Mouse (Mus musculus): ENCODE measurements around the gene Ccdc124. TPM values are rescaled to one million over a fixed set of nuclear protein-coding genes. Genes with fewer than 3 reads are reported as not detected.

Ccdc124 gene
- polyA plus RNA-seq, 1 experiment from 2014 or later: 74.1 TPM

DNA sequence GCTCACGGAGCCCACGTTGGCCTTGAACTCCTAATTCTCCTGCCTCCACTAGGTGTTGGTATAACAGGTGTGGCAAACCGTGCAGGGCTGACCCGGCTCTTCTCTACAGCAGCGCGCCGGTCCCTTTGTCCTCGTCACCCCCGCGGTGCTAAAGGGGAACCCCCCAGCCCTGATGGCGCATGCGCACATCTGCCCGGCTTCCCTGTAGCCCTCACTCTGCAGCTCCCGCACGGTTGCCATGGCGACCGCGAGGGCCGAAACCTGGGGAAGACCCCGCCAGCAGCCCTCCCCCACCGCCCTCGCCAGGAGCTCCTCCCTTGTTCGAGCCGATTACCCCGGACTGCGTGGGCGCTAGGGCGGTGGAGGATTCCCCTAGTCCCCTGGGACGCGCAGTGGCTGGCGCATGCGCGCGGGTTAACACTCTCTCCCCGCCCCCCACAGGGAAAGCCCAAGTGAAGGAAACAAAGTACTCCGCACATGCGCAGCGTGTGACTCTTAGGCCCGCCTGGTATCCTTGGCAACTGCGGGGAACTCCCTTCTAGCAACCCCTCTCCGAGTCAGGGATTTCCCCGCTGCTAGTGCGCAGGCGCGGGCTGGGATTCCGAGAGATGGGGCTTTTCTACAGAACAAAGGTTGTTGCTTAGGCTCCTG, 8.3 kb downstream of the Ccdc124 start:
- peak; percentile 90 for ATAC-seq (ENCODE audit: low FRiP score, low TSS enrichment)
- peak overlapping the region; percentile 74 for H3K27ac ChIP-seq (replicated peaks)
- no peak for TF ChIP-seq CTCF (IDR thresholded peaks at IDR 0.05; ENCODE audit: low read depth)
- no peak for TF ChIP-seq EP300 (optimal IDR thresholded peaks at IDR 0.05)

GRCm38 (mm10) chr8:70864712-70865221, 9.0 kb downstream of the Ccdc124 start:
- H3K27ac ChIP-seq (replicated peaks): 0 out of 2 replicates have a peak overlapping the region, but pooled peaks have one; percentile 3
- peaks cover 8% of the 10 kb centered on the region; the same call in 1 of the 2 replicates for H3K27me3 ChIP-seq (ENCODE audit: control insufficient read depth, insufficient read depth, low read length)
- H3K4me3 ChIP-seq (ENCODE audit: low read depth, low read length): peak overlapping the region; percentile 68
- 0 out of 2 replicates have a peak, but pooled peaks cover 2% of the 10 kb centered on the region for H3K36me3 ChIP-seq (ENCODE audit: control insufficient read depth, insufficient read depth, low read length)
- no peaks in the 10 kb centered on the region for H3K9me3 ChIP-seq (ENCODE audit: control insufficient read depth, low read length)
- H3K4me2 ChIP-seq (replicated peaks; ENCODE audit: low read depth): peak overlapping the region; percentile 66
- TF ChIP-seq EP300 (optimal IDR thresholded peaks at IDR 0.05): no peak
- ATAC-seq (ENCODE audit: low FRiP score, low TSS enrichment) (peak; percentile 18; the same call in 1 of the 2 replicates), DNase-seq (ENCODE audit: low spot score) (no peak)
- peak overlapping the region; percentile 60; the same call in 1 of the 2 replicates for H3K9ac ChIP-seq (ENCODE audit: low read length)
- WGBS: 6% methylated on average over 24 of the region's 24 CpGs
- peaks cover 8% of the 10 kb centered on the region for H3K4me1 ChIP-seq (replicated peaks; ENCODE audit: control insufficient read depth, insufficient read depth)

More for the DNA sequence above, 8.3 kb downstream of the Ccdc124 start:
- Histone ChIP-seq H3K9me3 (ENCODE audit: control insufficient read depth, low read length) (no peaks in the 10 kb centered on the region), H3K27me3 (ENCODE audit: control insufficient read depth, insufficient read depth, low read length) (peaks cover 8% of the 10 kb centered on the region; the same call in 1 of the 2 replicates), H3K36me3 (ENCODE audit: control insufficient read depth, insufficient read depth, low read length) (0 out of 2 replicates have a peak, but pooled peaks cover 2% of the 10 kb centered on the region), H3K4me1 (replicated peaks; ENCODE audit: control insufficient read depth, insufficient read depth) (peaks cover 8% of the 10 kb centered on the region), H3K9ac (ENCODE audit: low read length) (peak overlapping the region; percentile 60), H3K4me3 (ENCODE audit: low read depth, low read length) (peak overlapping the region; percentile 68), H3K4me2 (replicated peaks; ENCODE audit: low read depth) (peak overlapping the region; percentile 66)
- under 1% methylated on average over 44 of the region's 46 CpGs for WGBS
- DNase-seq (ENCODE audit: low spot score): peak; percentile 98

- DNase-seq (ENCODE audit: low spot score) (no peak), ATAC-seq (ENCODE audit: low FRiP score, low TSS enrichment) (no peak)
- TF ChIP-seq CTCF (IDR thresholded peaks at IDR 0.05; ENCODE audit: low read depth) (no peak), EP300 (optimal IDR thresholded peaks at IDR 0.05) (no peak)
- WGBS: 3% methylated on average over 45 of the region's 46 CpGs
- Histone ChIP-seq H3K4me3 (ENCODE audit: low read depth, low read length) (peak overlapping the region; percentile 39), H3K27ac (replicated peaks) (no peak overlapping the region), H3K27me3 (ENCODE audit: control insufficient read depth, insufficient read depth, low read length) (peaks cover 8% of the 10 kb centered on the region; the same call in 1 of the 2 replicates), H3K9ac (ENCODE audit: low read length) (no peak overlapping the region; the same call in 1 of the 2 replicates), H3K36me3 (ENCODE audit: control insufficient read depth, insufficient read depth, low read length) (0 out of 2 replicates have a peak, but pooled peaks cover 2% of the 10 kb centered on the region), H3K4me2 (replicated peaks; ENCODE audit: low read depth) (peak overlapping the region; percentile 66), H3K4me1 (replicated peaks; ENCODE audit: control insufficient read depth, insufficient read depth) (peaks cover 8% of the 10 kb centered on the region), H3K9me3 (ENCODE audit: control insufficient read depth, low read length) (no peaks in the 10 kb centered on the region)
Observed at GRCm38 (mm10) chr8:70863956-70864711, 9.6 kb downstream of the Ccdc124 start.

GRCm38 (mm10) chr8:70862824-70863641, 10.7 kb downstream of the Ccdc124 start, which contains the start of gene Kcnn1:
TSS of gene Kcnn1 (minus strand) at chr8:70863258.
- DNase-seq (ENCODE audit: low spot score): peak; percentile 33
- peak within 1 kb of the TSS; percentile 31; the same call in 1 of the 2 replicates for H3K9ac ChIP-seq (ENCODE audit: low read length)
- ATAC-seq (ENCODE audit: low FRiP score, low TSS enrichment): no peak

DNA sequence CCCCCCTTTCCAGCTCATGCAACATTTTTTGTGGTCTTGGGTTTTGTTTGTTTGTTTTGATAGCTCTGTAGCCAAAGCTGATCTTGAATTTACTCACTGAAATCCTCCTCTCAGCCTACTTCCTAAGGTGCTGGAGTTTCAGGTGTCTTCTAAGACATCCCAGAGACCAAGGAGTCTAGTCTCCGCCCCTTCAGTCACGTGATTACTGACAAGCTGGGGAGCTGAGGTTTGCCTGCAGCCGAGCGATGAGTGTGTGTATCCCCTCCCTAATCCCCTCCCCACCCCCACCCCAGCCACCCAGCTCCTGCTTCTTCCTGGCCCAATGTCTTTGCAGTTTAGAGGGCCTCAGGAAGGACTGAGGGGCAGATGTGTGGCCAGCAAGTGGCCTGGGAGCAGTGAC, 16.2 kb downstream of the Ccdc124 start:
- DNase-seq (ENCODE audit: low spot score) (no peak), ATAC-seq (ENCODE audit: low FRiP score, low TSS enrichment) (no peak)
- Histone ChIP-seq H3K9me3 (ENCODE audit: control insufficient read depth, low read length) (no peaks in the 10 kb centered on the region), H3K27ac (replicated peaks) (no peak overlapping the region), H3K9ac (ENCODE audit: low read length) (0 out of 2 replicates have a peak overlapping the region, but pooled peaks have one; percentile 13), H3K4me3 (ENCODE audit: low read depth, low read length) (no peak overlapping the region), H3K4me2 (replicated peaks; ENCODE audit: low read depth) (no peak overlapping the region), H3K27me3 (ENCODE audit: control insufficient read depth, insufficient read depth, low read length) (no peaks in the 10 kb centered on the region), H3K36me3 (ENCODE audit: control insufficient read depth, insufficient read depth, low read length) (no peaks in the 10 kb centered on the region), H3K4me1 (replicated peaks; ENCODE audit: control insufficient read depth, insufficient read depth) (peaks cover 4% of the 10 kb centered on the region; the same call in 1 of the 2 replicates)
- WGBS: 25% methylated on average over 4 of the region's 4 CpGs
- TF ChIP-seq CTCF (IDR thresholded peaks at IDR 0.05; ENCODE audit: low read depth) (no peak), EP300 (optimal IDR thresholded peaks at IDR 0.05) (no peak)

More at GRCm38 (mm10) chr8:70862824-70863641, 10.7 kb downstream of the Ccdc124 start, which contains the start of gene Kcnn1:
- H3K4me3 ChIP-seq (ENCODE audit: low read depth, low read length): peak within 1 kb of the TSS; percentile 39
- H3K9me3 ChIP-seq (ENCODE audit: control insufficient read depth, low read length): no peaks in the 10 kb centered on the region
- H3K27me3 ChIP-seq (ENCODE audit: control insufficient read depth, insufficient read depth, low read length): peaks cover 8% of the 10 kb centered on the region; the same call in 1 of the 2 replicates
- 3% methylated on average over 54 of the region's 55 CpGs for WGBS
- 0 out of 2 replicates have a peak, but pooled peaks cover 2% of the 10 kb centered on the region for H3K36me3 ChIP-seq (ENCODE audit: control insufficient read depth, insufficient read depth, low read length)
- peaks cover 8% of the 10 kb centered on the region for H3K4me1 ChIP-seq (replicated peaks; ENCODE audit: control insufficient read depth, insufficient read depth)
- TF ChIP-seq CTCF (IDR thresholded peaks at IDR 0.05; ENCODE audit: low read depth): peak; percentile 47
- TF ChIP-seq EP300 (optimal IDR thresholded peaks at IDR 0.05): no peak
- H3K4me2 ChIP-seq (replicated peaks; ENCODE audit: low read depth): peak within 1 kb of the TSS; percentile 66
- H3K27ac ChIP-seq (replicated peaks): no peak within 1 kb of the TSS

Data from stomach, postnatal 0 days (tissue).